Mouse (Mus musculus) embryonic fibroblast, embryonic 13.5 days (primary cell): ENCODE measurements at regions not wholly inside any gene's neighbourhood (a gene's known extent, or its start where the extent isn't known, plus 50 kb on each side); places are given as distances from the start of the nearest gene placed in this dataset.

Source experiments
- CTCF ChIP-seq: IDR thresholded peaks from 2 replicates; pipeline ENCODE4 v1.5.1; 2011; ENCODE audit warnings: mild to moderate bottlenecking, control low read depth, low read length, moderate library complexity, borderline replicate concordance; ENCODE audit not compliant: insufficient read depth
- POLR2A ChIP-seq: IDR thresholded peaks from 2 replicates; pipeline ENCODE4 v1.6.1; 2011; ENCODE audit warnings: low read depth, mild to moderate bottlenecking, control low read depth, low read length, moderate library complexity

DNA sequence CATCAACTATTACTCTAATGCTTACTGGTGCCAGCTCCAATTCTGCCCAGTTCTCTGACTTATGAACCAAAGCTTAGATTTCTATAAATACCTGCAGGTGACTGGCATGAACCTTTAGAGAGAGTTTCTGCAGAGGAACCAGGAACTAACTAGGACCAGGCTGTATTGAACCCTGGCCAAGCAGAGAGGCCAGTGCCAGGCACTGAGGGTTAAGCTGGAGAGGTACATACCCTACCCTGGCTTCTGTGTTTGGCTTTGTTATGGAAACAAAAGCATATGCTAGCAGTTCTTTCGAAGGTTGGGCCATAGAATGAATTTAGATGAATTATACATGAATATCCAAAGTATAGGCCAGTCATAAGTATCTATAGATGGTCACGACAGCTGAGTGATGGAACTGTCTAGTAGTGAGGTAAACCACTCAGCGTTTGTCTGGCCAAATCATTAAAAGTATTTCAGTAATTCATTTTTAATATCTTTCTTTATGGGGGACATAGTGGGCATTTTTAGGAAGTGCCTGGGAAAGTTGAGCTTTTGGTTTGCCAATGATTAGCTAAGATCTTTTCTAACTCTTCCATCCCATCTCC lies 107.0 kb downstream of the Slc4a3 start:
- TF ChIP-seq CTCF (no peak), POLR2A (no peak)
